Mouse (Mus musculus) heart, adult 2 months (tissue): ENCODE data around the gene Ctnna3.

Experiments used
- CTCF ChIP-seq: fragments of 200-600 bp; IDR thresholded peaks from 2 replicates; pipeline ENCODE4 v1.8.1; 2022; ENCODE audit warnings: antibody characterized with exemption, mild to moderate bottlenecking, moderate library complexity
- EP300 ChIP-seq: fragments of 200-500 bp; IDR thresholded peaks from 2 replicates; pipeline ENCODE4 v1.6.1; 2011; ENCODE audit warnings: low read depth, low read length, control low read depth; ENCODE audit not compliant: insufficient read depth
- POLR2A ChIP-seq: fragments of 200-500 bp; IDR thresholded peaks from 2 replicates; pipeline ENCODE4 v1.6.1; 2011; ENCODE audit warnings: mild to moderate bottlenecking, low read depth, low read length, control low read depth; ENCODE audit not compliant: insufficient read depth

DNA sequence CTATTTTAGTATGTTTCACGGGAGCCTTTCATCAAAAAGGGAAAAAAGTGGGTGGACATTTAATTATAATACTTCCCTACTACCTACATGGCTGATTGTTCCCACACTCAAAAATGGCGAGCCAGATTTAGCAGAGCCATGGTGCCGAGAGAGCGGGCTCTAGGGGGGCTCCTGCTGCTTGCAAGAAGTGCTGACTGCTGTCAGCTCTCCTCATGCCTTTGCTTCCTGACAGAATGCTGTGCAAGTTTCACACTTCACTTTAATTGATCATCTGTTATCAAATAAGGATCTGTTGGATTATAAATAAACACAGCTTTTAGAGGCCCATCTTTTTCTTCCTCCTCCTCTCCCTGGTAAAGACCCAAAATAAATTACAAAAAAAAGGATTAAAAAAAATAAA, 838.3 kb downstream of the Ctnna3 start:
- TF ChIP-seq EP300: no peak
- no peak for TF ChIP-seq CTCF
- TF ChIP-seq POLR2A: no peak
